Mouse (Mus musculus): Measurements from ENCODE around the gene Tlx1.

DNA sequence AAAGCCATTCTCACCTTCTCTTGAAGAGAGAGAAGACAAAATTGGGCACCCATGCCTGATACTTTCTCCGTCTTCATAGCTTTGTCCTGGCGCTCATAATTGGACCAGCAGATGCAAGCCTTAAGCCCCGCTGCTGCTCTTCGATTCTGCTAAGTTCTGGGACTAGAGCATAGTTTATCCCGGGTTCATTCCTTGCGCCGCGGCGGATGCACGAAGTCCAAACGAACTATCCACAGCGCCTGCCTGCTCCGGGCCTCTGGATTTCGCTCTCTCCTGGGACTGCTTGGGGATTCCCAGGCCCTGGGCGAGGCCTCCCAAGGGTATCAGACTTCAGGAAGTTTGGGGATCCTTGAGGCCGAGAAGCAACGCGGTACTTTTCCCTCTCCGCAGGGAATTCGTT lies 8.4 kb downstream of the Tlx1 start:
- no peak for TF ChIP-seq CTCF (conservative IDR thresholded peaks at IDR 0.05; ENCODE audit: low read length)
- no peak for TF ChIP-seq NANOG (IDR thresholded peaks at IDR 0.05; ENCODE audit: borderline replicate concordance, low read length)
- TF ChIP-seq POU5F1 (IDR thresholded peaks at IDR 0.05; ENCODE audit: borderline replicate concordance, low read length): no peak
